Mouse (Mus musculus) G1E (cell line): ENCODE measurements around the gene F10. TPM values are rescaled to one million over a fixed set of nuclear protein-coding genes. Genes with fewer than 3 reads are reported as not detected.

Experiments used
- ATAC-seq: 2 replicates; pipeline ENCODE4 v1.8.0; 2016; ENCODE audit warnings: mild to moderate bottlenecking; ENCODE audit not compliant: insufficient number of reproducible peaks, poor library complexity, low FRiP score, severe bottlenecking; ENCODE audit errors: extremely low read depth
- DNase-seq: peaks from one replicate; pipeline ENCODE4 v3.0.0; 2012; ENCODE audit warnings: low spot score
- H3K27me3 ChIP-seq: 2 replicates; pipeline ENCODE4 v1.6.1; 2012; ENCODE audit warnings: mild to moderate bottlenecking, low read length, inconsistent platforms; ENCODE audit not compliant: insufficient read depth
- H3K36me3 ChIP-seq: replicated peaks from 2 replicates; pipeline ENCODE3; 2012; ENCODE audit warnings: mild to moderate bottlenecking, inconsistent platforms
- H3K4me1 ChIP-seq: 2 replicates; pipeline ENCODE4 v1.6.1; 2012; ENCODE audit warnings: low read depth, low read length, inconsistent platforms, mixed read lengths; ENCODE audit not compliant: insufficient read depth
- H3K4me3 ChIP-seq: 2 replicates; pipeline ENCODE4 v1.5.1; 2012; ENCODE audit warnings: low read depth, mild to moderate bottlenecking, inconsistent platforms, low read length, moderate library complexity, mixed read lengths
- H3K9me3 ChIP-seq: replicated peaks from 2 replicates; pipeline ENCODE4 v1.6.1; 2012; ENCODE audit warnings: inconsistent platforms
- CTCF ChIP-seq: IDR thresholded peaks from 2 replicates; pipeline ENCODE4 v1.5.1; 2012; ENCODE audit warnings: low read depth, low read length, inconsistent platforms, mixed read lengths
- GATA1 ChIP-seq: IDR thresholded peaks from 2 replicates; pipeline ENCODE4 v1.6.1; 2012; ENCODE audit warnings: borderline replicate concordance, low read length, inconsistent platforms, mixed read lengths
- GATA2 ChIP-seq: IDR thresholded peaks from 2 replicates; pipeline ENCODE4 v1.6.1; 2012; ENCODE audit warnings: low read depth, low read length, inconsistent platforms, borderline replicate concordance
- POLR2AphosphoS5 ChIP-seq: IDR thresholded peaks from 2 replicates; pipeline ENCODE4 v1.6.1; 2012; ENCODE audit warnings: low read depth, low read length, inconsistent platforms; ENCODE audit not compliant: insufficient replicate concordance
- TAL1 ChIP-seq: conservative IDR thresholded peaks from 2 replicates; pipeline ENCODE4 v1.6.1; 2012; ENCODE audit warnings: low read depth, low read length, inconsistent platforms, mixed read lengths
- polyA plus RNA-seq: library from polyadenylated mRNA; stranded (reverse); fragments of >175 nt; gene quantifications from 2 replicates; pipeline ENCODE4 v1.2.3, GENCODE M21; 2012
- total RNA-seq, 2 experiments: library from RNA; stranded (forward) in 1 of 2; stranded (reverse) in 1 of 2; fragments of 200-1000 nt in 1 of 2; fragments of >200 nt in 1 of 2; fragmentation: Nextera tagmentation in 1 of 2; gene quantifications; 2 replicates each; pipeline ENCODE4 v1.2.3; 2014 to 2017

F10 gene
- total and polyA plus RNA-seq, 3 experiments, result 0.33 TPM; not detected in 2

DNA sequence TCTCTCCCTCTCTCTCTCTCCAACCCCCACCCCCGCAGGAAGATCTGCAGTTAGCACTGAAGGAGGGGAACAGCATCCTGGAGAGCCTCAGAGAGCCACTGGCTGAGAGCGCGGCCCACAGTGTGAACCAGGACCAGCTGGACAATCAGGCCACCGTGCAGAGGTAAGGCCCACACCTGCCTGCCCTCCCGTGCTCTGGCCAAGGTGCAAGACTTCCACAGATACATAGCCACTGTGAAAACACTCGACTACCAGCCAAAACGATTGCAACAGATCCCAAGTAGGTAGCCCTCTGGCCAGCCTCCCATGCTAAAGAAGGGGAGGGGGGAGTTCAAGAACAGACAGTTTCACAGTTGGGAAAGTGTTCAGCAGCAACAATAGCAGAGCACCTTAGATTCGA lies 38.8 kb upstream of the F10 start:
- ATAC-seq (no peak), DNase-seq (no peak)

GRCm38 (mm10) chr8:12999793-13000192 lies 37.3 kb upstream of the F10 start:
- no peak overlapping the region for H3K4me3 ChIP-seq
- no peaks in the 10 kb centered on the region for H3K36me3 ChIP-seq
- no peaks in the 10 kb centered on the region for H3K4me1 ChIP-seq
- no peaks in the 10 kb centered on the region for H3K9me3 ChIP-seq
- TF ChIP-seq GATA1 (no peak), CTCF (no peak), TAL1 (no peak), POLR2AphosphoS5 (no peak), GATA2 (no peak)
- DNase-seq (no peak), ATAC-seq (no peak)
- peaks cover 26% of the 10 kb centered on the region; the same call in 1 of the 2 replicates for H3K27me3 ChIP-seq

More for the DNA sequence above, 38.8 kb upstream of the F10 start:
- H3K4me3 ChIP-seq, result no peak overlapping the region
- H3K36me3 ChIP-seq, result no peaks in the 10 kb centered on the region
- no peaks in the 10 kb centered on the region for H3K4me1 ChIP-seq
- no peaks in the 10 kb centered on the region for H3K9me3 ChIP-seq
- no peak for TF ChIP-seq POLR2AphosphoS5
- no peak for TF ChIP-seq CTCF
- TF ChIP-seq GATA2, result no peak
- TF ChIP-seq TAL1, result no peak
- TF ChIP-seq GATA1, result no peak
- H3K27me3 ChIP-seq, result peaks cover 31% of the 10 kb centered on the region

DNA sequence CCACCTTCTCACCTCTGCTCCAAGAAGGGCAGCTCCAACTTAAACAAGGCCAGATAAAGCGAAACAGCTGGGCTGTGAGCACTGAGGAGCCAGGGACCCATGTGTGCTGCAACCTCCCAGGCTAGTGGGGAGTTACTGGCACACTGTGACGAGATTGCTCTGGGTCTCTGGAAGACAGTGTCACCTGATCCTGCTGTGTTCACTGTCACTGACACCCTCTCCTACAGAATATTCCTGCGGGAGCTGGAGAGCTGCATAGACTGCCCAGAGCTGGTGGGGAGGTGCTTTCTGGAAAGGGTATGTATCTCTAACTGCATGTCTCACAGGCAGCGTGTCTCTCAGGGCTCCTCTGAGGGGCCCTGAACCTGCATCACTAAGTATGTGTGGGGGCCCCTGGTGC lies 29.6 kb upstream of the F10 start:
- Histone ChIP-seq H3K36me3 (no peaks in the 10 kb centered on the region), H3K4me1 (no peaks in the 10 kb centered on the region), H3K9me3 (no peaks in the 10 kb centered on the region), H3K27me3 (peaks cover 35% of the 10 kb centered on the region), H3K4me3 (no peak overlapping the region)
- TF ChIP-seq GATA1 (no peak), GATA2 (no peak), TAL1 (no peak), CTCF (no peak), POLR2AphosphoS5 (no peak)
- DNase-seq (no peak), ATAC-seq (no peak)

GRCm38 (mm10) chr8:13010313-13010712 lies 26.8 kb upstream of the F10 start:
- ATAC-seq (no peak), DNase-seq (no peak)
- no peaks in the 10 kb centered on the region for H3K36me3 ChIP-seq
- H3K4me1 ChIP-seq, result no peaks in the 10 kb centered on the region
- TF ChIP-seq TAL1 (no peak), POLR2AphosphoS5 (no peak), GATA2 (no peak), GATA1 (no peak), CTCF (no peak)
- H3K9me3 ChIP-seq, result no peaks in the 10 kb centered on the region
- no peak overlapping the region for H3K4me3 ChIP-seq
- H3K27me3 ChIP-seq, result peaks cover 34% of the 10 kb centered on the region

GRCm38 (mm10) chr8:13019560-13019959 lies 17.5 kb upstream of the F10 start:
- DNase-seq (no peak), ATAC-seq (no peak)
- peaks cover 15% of the 10 kb centered on the region for H3K27me3 ChIP-seq
- H3K36me3 ChIP-seq, result no peaks in the 10 kb centered on the region
- TF ChIP-seq GATA2 (no peak), CTCF (no peak), POLR2AphosphoS5 (no peak), GATA1 (no peak), TAL1 (no peak)
- H3K4me1 ChIP-seq, result no peaks in the 10 kb centered on the region
- H3K4me3 ChIP-seq, result no peak overlapping the region
- H3K9me3 ChIP-seq, result no peaks in the 10 kb centered on the region

- TF ChIP-seq CTCF, result no peak
- no peak for TF ChIP-seq GATA1
- no peak for TF ChIP-seq GATA2
- no peak for TF ChIP-seq POLR2AphosphoS5
- DNase-seq (no peak), ATAC-seq (no peak)
- H3K4me3 ChIP-seq, result no peak overlapping the region
- no peaks in the 10 kb centered on the region for H3K36me3 ChIP-seq
- H3K4me1 ChIP-seq, result no peaks in the 10 kb centered on the region
- peaks cover 13% of the 10 kb centered on the region for H3K27me3 ChIP-seq
- no peaks in the 10 kb centered on the region for H3K9me3 ChIP-seq
These were observed 15.3 kb upstream of the F10 start for GRCm38 (mm10) chr8:13021830-13022229.
